Mouse (Mus musculus): ENCODE results near the gene Smap2.

- TF ChIP-seq CTCF (IDR thresholded peaks at IDR 0.05; ENCODE audit: extremely low read depth, insufficient read length, insufficient replicate concordance, low read depth, low read length) (no peak), POLR2A (IDR thresholded peaks at IDR 0.05; ENCODE audit: low read depth, low read length) (no peak)
These were observed 63.4 kb downstream of the Smap2 start for GRCm38 (mm10) chr4:120953667-120954066.

Measured in small intestine, adult 2 months (tissue).